Mouse (Mus musculus): ENCODE measurements around the gene Tyr. TPM values are rescaled to one million over a fixed set of nuclear protein-coding genes. Genes with fewer than 3 reads are reported as not detected.

Gene Tyr
- polyA plus RNA-seq (2012; rRNA removed) = not detected in 2 replicates
- polyA plus RNA-seq (2014; fragmentation: Nextera tagmentation; extraction: Ambion mirVana) = 0.01 TPM in 1 of 2 replicates, not detected in the other

GRCm38 (mm10) chr7:87493412-87493811 lies at the start of gene Tyr:
TSS of gene Tyr (minus strand) at chr7:87493512.
- Histone ChIP-seq H3K4me1 (replicated peaks; ENCODE audit: control insufficient read depth in 2 of 2, insufficient read depth in 2 of 2, low read length in 1 of 2) (no peaks in the 10 kb centered on the region), H3K4me3 (ENCODE audit: insufficient read depth in 1 of 2, low read depth in 2 of 2, low read length in 2 of 2) (no peak within 1 kb of the TSS), H3K4me2 (ENCODE audit: low read depth) (no peak within 1 kb of the TSS), H3K27me3 (ENCODE audit: control insufficient read depth, insufficient read depth, low read length) (no peaks in the 10 kb centered on the region), H3K36me3 (replicated peaks; ENCODE audit: control insufficient read depth, insufficient read depth, low read depth) (no peaks in the 10 kb centered on the region), H3K27ac (no peak within 1 kb of the TSS), H3K9me3 (ENCODE audit: control insufficient read depth, low read length) (no peaks in the 10 kb centered on the region), H3K9ac (replicated peaks) (no peak within 1 kb of the TSS)
- DNase-seq (ENCODE audit: low read depth in 3 of 3, low spot score in 3 of 3) (no peak), ATAC-seq (ENCODE audit: insufficient read depth) (no peak)
- no peak for TF ChIP-seq CTCF (IDR thresholded peaks at IDR 0.05; ENCODE audit: low read depth)
- no peak for TF ChIP-seq EP300 (IDR thresholded peaks at IDR 0.05; ENCODE audit: low read depth)

DNA sequence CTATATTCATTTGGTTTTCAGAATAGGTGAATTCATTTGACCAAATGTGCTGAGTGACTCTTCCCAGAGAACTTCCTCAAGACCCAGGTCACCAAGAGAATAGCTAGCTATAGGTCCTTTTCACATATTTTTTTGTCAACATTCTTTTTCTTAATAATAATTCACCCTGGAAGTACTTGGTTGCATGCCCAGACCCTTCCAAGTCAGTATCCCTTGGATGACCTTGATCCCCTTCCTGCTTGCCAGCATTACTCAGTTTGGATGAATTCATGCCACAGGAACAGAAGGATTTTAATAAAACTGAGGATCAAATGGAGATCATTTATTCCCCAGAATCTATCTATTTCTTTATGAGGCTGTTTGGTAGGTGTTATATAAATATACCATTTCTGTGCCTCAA lies 45.7 kb upstream of the Tyr start:
- TF ChIP-seq CTCF (IDR thresholded peaks at IDR 0.05; ENCODE audit: low read depth) (no peak), EP300 (IDR thresholded peaks at IDR 0.05; ENCODE audit: low read depth) (no peak)
- ATAC-seq (ENCODE audit: insufficient read depth) = no peak
- H3K9ac ChIP-seq (replicated peaks) = no peak overlapping the region
- no peak overlapping the region for H3K4me2 ChIP-seq (ENCODE audit: low read depth)
- H3K4me1 ChIP-seq (replicated peaks; ENCODE audit: control insufficient read depth in 2 of 2, insufficient read depth in 2 of 2, low read length in 1 of 2) = no peaks in the 10 kb centered on the region
- DNase-seq (ENCODE audit: low read depth in 3 of 3, low spot score in 3 of 3) = no peak
- H3K4me3 ChIP-seq (ENCODE audit: insufficient read depth in 1 of 2, low read depth in 2 of 2, low read length in 2 of 2) = no peak overlapping the region
- H3K27ac ChIP-seq = no peak overlapping the region
- no peaks in the 10 kb centered on the region for H3K9me3 ChIP-seq (ENCODE audit: control insufficient read depth, low read length)
- H3K36me3 ChIP-seq (replicated peaks; ENCODE audit: control insufficient read depth, insufficient read depth, low read depth) = no peaks in the 10 kb centered on the region
- H3K27me3 ChIP-seq (ENCODE audit: control insufficient read depth, insufficient read depth, low read length) = no peaks in the 10 kb centered on the region

- H3K9me3 ChIP-seq (ENCODE audit: control insufficient read depth, low read length) = no peaks in the 10 kb centered on the region
- no peaks in the 10 kb centered on the region for H3K4me1 ChIP-seq (replicated peaks; ENCODE audit: control insufficient read depth in 2 of 2, insufficient read depth in 2 of 2, low read length in 1 of 2)
- DNase-seq (ENCODE audit: low read depth in 3 of 3, low spot score in 3 of 3) (no peak), ATAC-seq (ENCODE audit: insufficient read depth) (no peak)
- TF ChIP-seq EP300 (IDR thresholded peaks at IDR 0.05; ENCODE audit: low read depth) (no peak), CTCF (IDR thresholded peaks at IDR 0.05; ENCODE audit: low read depth) (no peak)
- no peak overlapping the region for H3K4me2 ChIP-seq (ENCODE audit: low read depth)
- no peak overlapping the region for H3K9ac ChIP-seq (replicated peaks)
- H3K27ac ChIP-seq = no peak overlapping the region
- 19% methylated on average over 4 of the region's 4 CpGs for WGBS (ENCODE audit: insufficient replicate concordance)
- H3K4me3 ChIP-seq (ENCODE audit: insufficient read depth in 1 of 2, low read depth in 2 of 2, low read length in 2 of 2) = no peak overlapping the region
- no peaks in the 10 kb centered on the region for H3K36me3 ChIP-seq (replicated peaks; ENCODE audit: control insufficient read depth, insufficient read depth, low read depth)
- H3K27me3 ChIP-seq (ENCODE audit: control insufficient read depth, insufficient read depth, low read length) = no peaks in the 10 kb centered on the region
Observed at GRCm38 (mm10) chr7:87494124-87494682, 891 bp upstream of the Tyr start.

GRCm38 (mm10) chr7:87488024-87488423 lies 5.3 kb downstream of the Tyr start:
- TF ChIP-seq EP300 (IDR thresholded peaks at IDR 0.05; ENCODE audit: low read depth) (no peak), CTCF (IDR thresholded peaks at IDR 0.05; ENCODE audit: low read depth) (no peak)
- H3K4me3 ChIP-seq (ENCODE audit: insufficient read depth in 1 of 2, low read depth in 2 of 2, low read length in 2 of 2) = no peak overlapping the region
- no peak overlapping the region for H3K27ac ChIP-seq
- no peak overlapping the region for H3K9ac ChIP-seq (replicated peaks)
- ATAC-seq (ENCODE audit: insufficient read depth) = no peak
- H3K4me1 ChIP-seq (replicated peaks; ENCODE audit: control insufficient read depth in 2 of 2, insufficient read depth in 2 of 2, low read length in 1 of 2) = no peaks in the 10 kb centered on the region
- H3K4me2 ChIP-seq (ENCODE audit: low read depth) = no peak overlapping the region
- H3K36me3 ChIP-seq (replicated peaks; ENCODE audit: control insufficient read depth, insufficient read depth, low read depth) = no peaks in the 10 kb centered on the region
- no peaks in the 10 kb centered on the region for H3K27me3 ChIP-seq (ENCODE audit: control insufficient read depth, insufficient read depth, low read length)
- no peak for DNase-seq (ENCODE audit: low read depth in 3 of 3, low spot score in 3 of 3)
- WGBS (ENCODE audit: insufficient replicate concordance) = 46% methylated on average over 3 of the region's 3 CpGs
- no peaks in the 10 kb centered on the region for H3K9me3 ChIP-seq (ENCODE audit: control insufficient read depth, low read length)

DNA sequence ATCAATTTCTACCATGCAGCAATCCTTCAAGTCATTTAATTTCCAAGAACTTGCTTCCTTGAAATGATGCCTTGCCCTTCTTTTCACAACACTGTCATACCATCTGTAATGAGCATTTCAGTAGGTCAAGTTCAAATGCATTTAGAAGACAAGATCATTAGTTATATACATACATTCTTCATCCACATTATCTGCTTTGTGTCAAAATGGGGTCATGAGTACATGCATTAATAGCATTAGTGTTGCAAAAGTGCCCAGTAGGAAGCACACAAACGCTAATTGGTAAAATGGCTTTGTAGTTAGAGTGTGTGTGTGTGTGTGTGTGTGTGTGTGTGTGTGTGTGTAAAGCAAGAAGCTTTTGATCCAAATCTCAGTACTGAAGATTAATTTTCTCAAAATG lies 80.0 kb downstream of the Tyr start:
- H3K36me3 ChIP-seq (replicated peaks; ENCODE audit: control insufficient read depth, insufficient read depth, low read depth) = no peaks in the 10 kb centered on the region

More for the DNA sequence above, 80.0 kb downstream of the Tyr start:
- no peaks in the 10 kb centered on the region for H3K9me3 ChIP-seq (ENCODE audit: control insufficient read depth, low read length)
- WGBS (ENCODE audit: insufficient replicate concordance) = 63% methylated on average over 1 of the region's 1 CpGs
- no peak overlapping the region for H3K4me2 ChIP-seq (ENCODE audit: low read depth)
- ATAC-seq (ENCODE audit: insufficient read depth) (no peak), DNase-seq (ENCODE audit: low read depth in 3 of 3, low spot score in 3 of 3) (no peak)
- TF ChIP-seq EP300 (IDR thresholded peaks at IDR 0.05; ENCODE audit: low read depth) (no peak), CTCF (IDR thresholded peaks at IDR 0.05; ENCODE audit: low read depth) (no peak)
- no peak overlapping the region for H3K4me3 ChIP-seq (ENCODE audit: insufficient read depth in 1 of 2, low read depth in 2 of 2, low read length in 2 of 2)
- no peak overlapping the region for H3K9ac ChIP-seq (replicated peaks)
- H3K4me1 ChIP-seq (replicated peaks; ENCODE audit: control insufficient read depth in 2 of 2, insufficient read depth in 2 of 2, low read length in 1 of 2) = no peaks in the 10 kb centered on the region
- H3K27me3 ChIP-seq (ENCODE audit: control insufficient read depth, insufficient read depth, low read length) = no peaks in the 10 kb centered on the region
- H3K27ac ChIP-seq = no peak overlapping the region

All from liver, embryonic 14.5 days (tissue).